ENCODE assay signal across 8 mouse cellular contexts in genomic region chr5:149051571-149052420, GRCm38 (mm10). TPM values are rescaled to one million over a fixed set of nuclear protein-coding genes. Genes with fewer than 3 reads are reported as not detected.
A peak's percentile ranks its signal among the peaks of the same experiment; 100 is the strongest.
DNase-seq lines count a peak whose midpoint lies in the region; ATAC-seq lines count a peak whose summit lies in the region.

No protein-coding gene starts in this region.

- ATAC-seq in midbrain, embryonic 11.5 days (ENCODE audit: low FRiP score): peak; percentile 63

- H3K4me1 ChIP-seq in embryonic facial prominence, embryonic 10.5 days: peaks cover 27% of the 10 kb centered on the region
- H3K4me1 ChIP-seq in limb, embryonic 10.5 days: peaks cover 12% of the 10 kb centered on the region
- H3K4me1 ChIP-seq in midbrain, embryonic 11.5 days (ENCODE audit: control insufficient read depth, insufficient read depth, low read length): peaks cover 7% of the 10 kb centered on the region

- peak overlapping the region; percentile 70 for H3K4me2 ChIP-seq in midbrain, embryonic 11.5 days

- H3K27ac ChIP-seq in embryonic facial prominence, embryonic 10.5 days (replicated peaks): peak overlapping the region; percentile 100
- peak overlapping the region; percentile 100 for H3K27ac ChIP-seq in limb, embryonic 10.5 days
- H3K27ac ChIP-seq in midbrain, embryonic 11.5 days (ENCODE audit: low read depth, low read length): peak overlapping the region; percentile 94

- peak overlapping the region; percentile 94 for H3K9ac ChIP-seq in midbrain, embryonic 11.5 days (ENCODE audit: low read length)

- H3K27me3 ChIP-seq in embryonic facial prominence, embryonic 10.5 days (replicated peaks; ENCODE audit: low read depth, poor library complexity, severe bottlenecking): no peaks in the 10 kb centered on the region
- no peaks in the 10 kb centered on the region for H3K27me3 ChIP-seq in limb, embryonic 10.5 days (ENCODE audit: low read depth, poor library complexity, severe bottlenecking)
- H3K27me3 ChIP-seq in midbrain, embryonic 11.5 days (ENCODE audit: control insufficient read depth, insufficient read depth, low read length): no peaks in the 10 kb centered on the region

- DNase-seq in adrenal gland, adult 8-10 months: peak; percentile 75
- DNase-seq in embryonic facial prominence, embryonic 10.5 days (ENCODE audit: low spot score): peak; percentile 86
- DNase-seq in heart, adult 11 months: peak; percentile 99
- peak; percentile 79 for DNase-seq in kidney, adult 11 months
- DNase-seq in limb, embryonic 10.5 days (ENCODE audit: low spot score): peak; percentile 84
- DNase-seq in midbrain, embryonic 11.5 days (ENCODE audit: low spot score, missing footprints): peak; percentile 97
- DNase-seq in right cerebral cortex, postnatal 4 days: peak; percentile 85
- peak; percentile 82 to 84 for DNase-seq in urinary bladder, postnatal 4 days (ENCODE audit: low spot score in 2 of 2)

- H3K4me3 ChIP-seq in embryonic facial prominence, embryonic 10.5 days: peak overlapping the region; percentile 90
- H3K4me3 ChIP-seq in limb, embryonic 10.5 days: peak overlapping the region; percentile 92
- H3K4me3 ChIP-seq in midbrain, embryonic 11.5 days (ENCODE audit: low read depth, low read length): peak overlapping the region; percentile 93

- H3K36me3 ChIP-seq in embryonic facial prominence, embryonic 10.5 days (replicated peaks): peaks cover 27% of the 10 kb centered on the region
- H3K36me3 ChIP-seq in limb, embryonic 10.5 days: peaks cover 28% of the 10 kb centered on the region
- no peaks in the 10 kb centered on the region for H3K36me3 ChIP-seq in midbrain, embryonic 11.5 days (ENCODE audit: control insufficient read depth, insufficient read depth, low read length)

- WGBS in embryonic facial prominence, embryonic 10.5 days: 2% methylated on average over 112 of the region's 120 CpGs
- 3% methylated on average over 93 of the region's 120 CpGs for WGBS in limb, embryonic 10.5 days
- WGBS in midbrain, embryonic 11.5 days: under 1% methylated on average over 66 of the region's 120 CpGs

- H3K9me3 ChIP-seq in embryonic facial prominence, embryonic 10.5 days: no peaks in the 10 kb centered on the region
- H3K9me3 ChIP-seq in limb, embryonic 10.5 days (replicated peaks): no peaks in the 10 kb centered on the region
- no peaks in the 10 kb centered on the region for H3K9me3 ChIP-seq in midbrain, embryonic 11.5 days (ENCODE audit: control insufficient read depth, low read length)

RNA-seq across cellular contexts. Expression of gene Gm42791, which starts 56.8 kb away (rescaled TPM):
- 1 to 10 TPM; 1.7 to 6.9 (median 5.2) TPM for total RNA-seq in adrenal gland, adult 8-10 months (2022)
- 0.49 and 4.6 TPM in 2 replicates for polyA plus RNA-seq in embryonic facial prominence, embryonic 10.5 days (2016; fragmentation: Nextera tagmentation; extraction: Ambion mirVana)
- polyA plus RNA-seq in limb, embryonic 10.5 days (2016; fragmentation: Nextera tagmentation; extraction: Ambion mirVana): 0.85 TPM in 1 of 2 replicates, not detected in the other
- polyA plus RNA-seq in midbrain, embryonic 11.5 days (2014; fragmentation: Nextera tagmentation; extraction: Ambion mirVana): 2.0 TPM in 1 of 2 replicates, not detected in the other

Comparison
In these comparisons a context has a peak if more than half of its experiments do, and no peak if none do; other contexts are left out.
1. Peak in every context shown above with its lines: DNase-seq, ATAC-seq, H3K4me3 ChIP-seq and H3K27ac ChIP-seq.